19 mouse cellular contexts compared by ENCODE assay signal in genomic region chr5:147131912-147132311, GRCm38 (mm10). TPM values are rescaled to one million over a fixed set of nuclear protein-coding genes. Genes with fewer than 3 reads are reported as not detected.
"Had no signal": no experiment of that assay in that cellular context is flagged by ENCODE, and none has a peak within 500 bp of the region (broad histone marks: within the 10 kb centered on the region; RNA-seq: fewer than 3 reads in every experiment).

No protein-coding gene starts in this region.

- ATAC-seq: liver, postnatal 0 days; midbrain, embryonic 16.5 days had no signal

- H3K36me3 ChIP-seq: limb, embryonic 12.5 days; liver, embryonic 13.5 days; lung, embryonic 15.5 days; midbrain, embryonic 12.5 days; stomach, embryonic 15.5 days had no signal

- H3K4me3 ChIP-seq: layer of hippocampus, adult 2 months; limb, embryonic 12.5 days; liver, embryonic 13.5 days; lung, embryonic 15.5 days; megakaryocyte, embryonic 14.5 days; midbrain, embryonic 12.5 days; stomach, embryonic 15.5 days had no signal

- H3K9me3 ChIP-seq: liver, embryonic 13.5 days; lung, embryonic 15.5 days; midbrain, embryonic 12.5 days; stomach, embryonic 15.5 days had no signal

- DNase-seq: kidney, postnatal 10 days; kidney, postnatal 4 days; liver; liver, embryonic 13.5 days; liver, postnatal 0 days; lung, postnatal 14 days; thymus, adult 2 months; thymus, postnatal 25 days had no signal

- H3K9ac ChIP-seq: limb, embryonic 12.5 days; liver, embryonic 13.5 days; liver, postnatal 0 days; lung, embryonic 15.5 days; midbrain, embryonic 12.5 days; stomach, embryonic 15.5 days had no signal

- H3K4me2 ChIP-seq: limb, embryonic 12.5 days; liver, embryonic 13.5 days; lung, embryonic 15.5 days; midbrain, embryonic 12.5 days; stomach, embryonic 15.5 days had no signal

- H3K27ac ChIP-seq: layer of hippocampus, adult 2 months; limb, embryonic 12.5 days; liver, embryonic 13.5 days; lung, embryonic 15.5 days; macrophage; midbrain, embryonic 12.5 days; stomach, embryonic 15.5 days had no signal

- H3K4me1 ChIP-seq: liver, embryonic 13.5 days; megakaryocyte, embryonic 14.5 days; stomach, embryonic 15.5 days had no signal

- H3K27me3 ChIP-seq: liver, embryonic 13.5 days; stomach, embryonic 15.5 days had no signal

RNA-seq across cellular contexts. Expression of gene Gsx1, which starts 56.6 kb away (rescaled TPM):
- total RNA-seq: neutrophil, adult 5-6 weeks had no signal
- polyA plus RNA-seq: limb, embryonic 12.5 days; liver, embryonic 13.5 days; liver, postnatal 0 days; lung, embryonic 15.5 days; macrophage; stomach, embryonic 15.5 days; testis, adult 2 months; thymus, adult 2 months; urinary bladder, adult 2 months had no signal
